Mouse (Mus musculus) liver, postnatal 0 days (tissue): ENCODE results near the gene Cbr1. TPM values are rescaled to one million over a fixed set of nuclear protein-coding genes. Genes with fewer than 3 reads are reported as not detected.
A peak's percentile ranks its signal among the peaks of the same experiment; 100 is the strongest.

ENCODE experiments used
- ATAC-seq: fragments of 200-750 bp; cut with Nextera tagmentation; 2 replicates; pipeline ENCODE4 v1.8.0; 2017; ENCODE audit warnings: mild to moderate bottlenecking, moderate library complexity
- DNase-seq: peaks from one replicate; pipeline ENCODE4 v3.0.0-alpha.2; 2016
- H3K27ac ChIP-seq: fragments of 300-500 bp; sonication (generic); 2 replicates; pipeline ENCODE4 v1.5.1; 2014; ENCODE audit warnings: antibody characterized with exemption, moderate library complexity, mild to moderate bottlenecking, low read depth
- H3K27me3 ChIP-seq: fragments of 300-500 bp; sonication (generic); 2 replicates; pipeline ENCODE4 v1.6.1; 2014; ENCODE audit warnings: low read length, control low read depth, mixed read lengths; ENCODE audit not compliant: insufficient read depth
- H3K36me3 ChIP-seq: fragments of 300-500 bp; sonication (generic); replicated peaks from 2 replicates; pipeline ENCODE4 v1.6.1; 2014; ENCODE audit warnings: mild to moderate bottlenecking, control low read depth, low read length, moderate library complexity, mixed read lengths; ENCODE audit not compliant: insufficient read depth
- H3K4me1 ChIP-seq: fragments of 300-500 bp; sonication (generic); 2 replicates; pipeline ENCODE4 v1.6.1; 2014; ENCODE audit warnings: antibody characterized with exemption, mild to moderate bottlenecking, control low read depth; ENCODE audit not compliant: insufficient read depth
- H3K4me2 ChIP-seq: fragments of 300-500 bp; sonication (generic); 2 replicates; pipeline ENCODE4 v1.6.1; 2014; ENCODE audit warnings: low read depth, mild to moderate bottlenecking, low read length, moderate library complexity, mixed read lengths
- H3K4me3 ChIP-seq: fragments of 300-500 bp; sonication (generic); 2 replicates; pipeline ENCODE4 v1.5.1; 2014; ENCODE audit warnings: low read depth, low read length
- H3K9ac ChIP-seq: fragments of 300-500 bp; sonication (generic); replicated peaks from 2 replicates; pipeline ENCODE4 v1.6.1; 2014; ENCODE audit warnings: mild to moderate bottlenecking, moderate library complexity
- H3K9me3 ChIP-seq: fragments of 300-500 bp; sonication (generic); 2 replicates; pipeline ENCODE4 v1.6.1; 2016; ENCODE audit warnings: mild to moderate bottlenecking, control low read depth, low read length, mixed read lengths
- CTCF ChIP-seq: sonication (generic); IDR thresholded peaks from 2 replicates; pipeline ENCODE4 v1.5.1; 2016; ENCODE audit warnings: antibody characterized with exemption, low read depth
- EP300 ChIP-seq: IDR thresholded peaks from 2 replicates; pipeline ENCODE4 v1.6.1; 2016; ENCODE audit warnings: antibody characterized with exemption, low read depth, mild to moderate bottlenecking
- WGBS: fragments of 180-500 bp; shearing (Covaris S2); extraction: QIAGEN DNeasy Blood & Tissue Kit; methylation state at CpG from one replicate; pipeline ENCODE4 v1.1.7; 2014; ENCODE audit not compliant: insufficient replicate concordance; 5-methylcytosine and 5-hydroxymethylcytosine counted together
- polyA plus RNA-seq: library from polyadenylated mRNA; unstranded; fragments of >200 nt; fragmentation: Nextera tagmentation; extraction: Ambion mirVana; gene quantifications from 2 replicates; pipeline ENCODE4 v1.2.1, GENCODE M21; 2015

Cbr1 gene
- polyA plus RNA-seq, result 131 and 174 TPM in 2 replicates

DNA sequence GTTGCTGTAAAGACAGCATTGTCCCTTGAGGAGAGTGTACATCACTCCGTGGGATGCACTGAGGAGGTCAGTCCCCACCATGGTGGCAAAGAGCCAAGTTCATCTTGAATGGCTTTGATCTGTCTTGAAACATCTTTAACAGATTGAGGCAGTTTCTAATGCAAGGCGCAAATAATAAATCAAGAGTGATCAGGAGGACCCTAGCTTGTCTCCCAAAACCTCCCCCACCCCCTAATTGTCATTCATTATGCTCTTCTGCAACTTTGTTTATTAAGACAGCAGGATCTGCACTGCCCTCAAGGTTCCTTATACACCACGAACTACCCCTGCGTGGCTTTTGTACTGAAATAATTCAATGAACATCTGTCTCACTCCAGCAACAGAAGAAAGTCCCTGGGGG is at the start of gene Cbr1:
TSS of gene Cbr1 (plus strand) at position 301 of the 400 bp plus-strand sequence.
- DNase-seq, result no peak
- Histone ChIP-seq H3K4me3 (peak within 1 kb of the TSS; percentile 75; the same call in 1 of the 2 replicates), H3K27ac (peak within 1 kb of the TSS; percentile 93), H3K9me3 (no peaks in the 10 kb centered on the region), H3K9ac (no peak within 1 kb of the TSS), H3K4me1 (peaks cover 20% of the 10 kb centered on the region), H3K4me2 (peak within 1 kb of the TSS; percentile 82), H3K27me3 (no peaks in the 10 kb centered on the region), H3K36me3 (no peaks in the 10 kb centered on the region)
- TF ChIP-seq CTCF, result no peak
- no peak for TF ChIP-seq EP300
- no peak for ATAC-seq
- 73% methylated on average over 4 of the region's 4 CpGs for WGBS

DNA sequence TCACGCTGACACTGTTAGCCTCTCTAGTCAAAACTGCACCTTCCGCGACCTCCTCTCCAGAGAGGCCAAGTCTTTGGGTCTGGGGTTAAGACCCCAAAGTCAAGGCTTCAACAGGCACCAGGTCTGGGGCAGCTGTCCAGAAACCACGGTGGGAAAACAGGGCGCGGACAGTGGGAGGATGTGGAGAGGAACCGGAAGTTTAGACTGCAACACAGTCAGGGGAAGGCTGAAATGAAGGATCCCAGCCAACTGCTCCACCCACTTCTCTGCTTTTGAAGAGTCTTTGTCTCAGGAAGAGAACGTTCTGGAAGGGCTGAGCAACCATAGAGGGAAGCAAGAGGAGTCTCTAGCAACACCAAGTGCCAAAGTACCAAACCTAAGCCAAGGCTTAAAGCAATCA is 48.0 kb upstream of the Cbr1 start:
- Histone ChIP-seq H3K27me3 (no peaks in the 10 kb centered on the region), H3K27ac (no peak overlapping the region), H3K9me3 (no peaks in the 10 kb centered on the region), H3K36me3 (no peaks in the 10 kb centered on the region), H3K4me2 (no peak overlapping the region), H3K4me3 (no peak overlapping the region), H3K9ac (no peak overlapping the region), H3K4me1 (no peaks in the 10 kb centered on the region)
- WGBS, result 59% methylated on average over 8 of the region's 8 CpGs
- DNase-seq, result no peak
- no peak for TF ChIP-seq EP300
- no peak for ATAC-seq

- Histone ChIP-seq H3K4me3 (no peak overlapping the region), H3K9ac (no peak overlapping the region), H3K4me2 (no peak overlapping the region), H3K36me3 (no peaks in the 10 kb centered on the region), H3K4me1 (no peaks in the 10 kb centered on the region), H3K27ac (no peak overlapping the region), H3K9me3 (no peaks in the 10 kb centered on the region), H3K27me3 (no peaks in the 10 kb centered on the region)
- ATAC-seq (no peak), DNase-seq (no peak)
- 43% methylated on average over 12 of the region's 12 CpGs for WGBS
- TF ChIP-seq EP300 (no peak), CTCF (no peak)
Observed at GRCm38 (mm10) chr16:93558499-93558898, 47.2 kb upstream of the Cbr1 start.

GRCm38 (mm10) chr16:93572383-93572782 is 33.3 kb upstream of the Cbr1 start:
- Histone ChIP-seq H3K4me2 (no peak overlapping the region), H3K4me1 (peaks cover 3% of the 10 kb centered on the region; the same call in 1 of the 2 replicates), H3K27ac (no peak overlapping the region), H3K9ac (no peak overlapping the region), H3K9me3 (no peaks in the 10 kb centered on the region), H3K4me3 (no peak overlapping the region), H3K36me3 (no peaks in the 10 kb centered on the region), H3K27me3 (no peaks in the 10 kb centered on the region)
- peak; percentile 11 for DNase-seq
- 70% methylated on average over 6 of the region's 6 CpGs for WGBS
- TF ChIP-seq EP300 (no peak), CTCF (no peak)
- ATAC-seq, result no peak

DNA sequence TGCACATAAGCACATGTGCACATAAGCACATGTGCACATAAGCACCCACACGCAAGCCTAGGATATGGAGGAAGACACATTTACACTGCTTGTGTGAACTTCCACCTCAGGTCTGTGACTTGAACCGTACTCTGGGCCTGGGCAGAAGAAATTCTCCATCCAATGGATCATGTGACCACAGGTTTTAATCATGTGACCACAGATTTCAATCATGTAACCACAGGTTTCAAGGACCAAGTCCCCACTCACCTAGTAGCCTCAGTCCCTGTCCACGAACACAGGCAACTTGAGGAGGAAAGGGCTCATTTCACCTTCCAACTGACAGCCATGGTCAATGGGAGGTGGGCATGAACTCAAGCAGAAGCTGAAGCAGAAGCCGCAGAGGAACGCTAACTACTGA is 32.2 kb upstream of the Cbr1 start:
- no peaks in the 10 kb centered on the region for H3K9me3 ChIP-seq
- H3K27ac ChIP-seq, result no peak overlapping the region
- H3K36me3 ChIP-seq, result no peaks in the 10 kb centered on the region
- TF ChIP-seq CTCF (no peak), EP300 (no peak)
- DNase-seq, result no peak
- peaks cover 3% of the 10 kb centered on the region; the same call in 1 of the 2 replicates for H3K4me1 ChIP-seq
- 76% methylated on average over 5 of the region's 5 CpGs for WGBS
- no peak overlapping the region for H3K4me3 ChIP-seq
- H3K4me2 ChIP-seq, result no peak overlapping the region
- no peak overlapping the region for H3K9ac ChIP-seq
- H3K27me3 ChIP-seq, result no peaks in the 10 kb centered on the region
- ATAC-seq, result no peak

DNA sequence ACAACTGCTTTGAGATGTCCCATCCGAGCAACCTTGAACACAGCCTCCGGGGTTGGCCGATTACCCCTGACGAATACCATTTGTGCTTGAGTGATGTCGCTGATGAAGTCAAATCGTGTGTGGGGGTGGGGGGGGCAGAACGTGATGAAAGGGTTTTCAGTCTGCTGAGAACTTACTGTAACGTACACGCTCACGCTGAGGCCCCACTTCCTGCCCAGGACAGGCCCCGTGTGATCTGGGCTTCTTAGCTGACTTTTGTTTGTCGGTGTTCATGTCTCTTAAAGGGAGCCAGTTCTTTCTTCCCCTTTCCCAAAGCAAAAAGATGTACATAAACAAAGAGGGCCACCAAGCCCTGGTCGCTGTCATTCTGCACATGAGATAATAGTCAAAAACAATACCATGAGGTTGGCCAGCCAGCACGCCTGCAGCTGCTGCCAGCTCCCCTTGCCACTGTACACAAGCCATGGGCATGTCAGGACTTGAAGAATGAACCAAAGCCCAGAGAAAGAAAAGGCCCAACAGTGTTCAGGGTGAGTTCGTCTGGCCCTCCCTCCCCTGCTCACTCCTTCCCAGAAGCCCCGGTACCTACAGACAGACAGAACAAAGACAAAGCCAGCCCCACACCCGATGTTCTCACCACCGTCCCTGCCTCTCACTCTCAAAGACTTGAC is 31.0 kb upstream of the Cbr1 start:
- H3K36me3 ChIP-seq, result no peaks in the 10 kb centered on the region
- H3K4me3 ChIP-seq, result no peak overlapping the region
- H3K27ac ChIP-seq, result no peak overlapping the region
- no peak overlapping the region for H3K9ac ChIP-seq
- peaks cover 3% of the 10 kb centered on the region; the same call in 1 of the 2 replicates for H3K4me1 ChIP-seq
- H3K9me3 ChIP-seq, result no peaks in the 10 kb centered on the region
- no peak for TF ChIP-seq CTCF
- ATAC-seq, result no peak
- peak; percentile 19 for DNase-seq
- no peaks in the 10 kb centered on the region for H3K27me3 ChIP-seq
- H3K4me2 ChIP-seq, result no peak overlapping the region
- WGBS, result 38% methylated on average over 18 of the region's 18 CpGs
